Mouse (Mus musculus) cerebral cortex, adult 2 months (tissue): ENCODE measurements around the gene Trp63.

ENCODE experiments used
- WGBS: fragments of 180-500 bp; shearing (Covaris S2); methylation state at CpG from one replicate; pipeline ENCODE4 v1.1.7; 2018; 5-methylcytosine and 5-hydroxymethylcytosine counted together

The Trp63 gene

DNA sequence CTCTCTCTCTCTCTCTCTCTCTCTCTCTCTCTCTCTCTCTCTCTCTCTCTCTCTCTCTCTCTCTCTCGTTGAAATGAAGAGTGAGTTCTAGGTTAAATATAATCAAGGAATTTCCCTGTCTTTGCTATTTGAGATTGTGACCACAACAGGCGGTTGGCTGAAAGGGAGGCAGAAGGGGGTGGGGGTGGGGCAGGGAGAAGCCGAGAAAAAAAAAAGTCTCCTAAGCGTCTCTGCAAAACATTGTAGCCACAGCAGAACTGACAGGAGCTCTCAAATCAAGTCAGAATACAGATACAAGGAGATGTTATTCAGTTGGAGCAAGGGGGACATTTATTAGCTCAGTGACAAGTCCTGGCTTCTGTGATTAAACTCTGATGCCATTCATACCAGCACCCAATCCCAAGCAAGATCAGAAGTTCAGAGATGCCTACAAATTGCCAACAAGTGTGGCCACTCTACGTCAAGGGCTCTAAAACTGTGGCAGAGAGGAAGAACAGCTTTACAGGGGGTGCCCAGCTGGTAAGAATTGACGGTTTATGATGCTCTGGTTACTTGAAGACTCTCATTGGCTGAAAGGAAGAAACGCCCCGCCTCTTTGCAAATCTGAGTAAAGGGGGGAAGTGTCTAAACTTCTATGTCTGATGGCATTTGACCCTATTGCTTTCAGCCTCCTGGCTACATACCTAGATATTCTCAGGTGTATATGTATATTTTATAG is at the start of gene Trp63:
TSS of gene Trp63 (plus strand) at position 233 of the 718 bp plus-strand sequence.
- WGBS, result 50% methylated on average over 8 of the region's 8 CpGs

DNA sequence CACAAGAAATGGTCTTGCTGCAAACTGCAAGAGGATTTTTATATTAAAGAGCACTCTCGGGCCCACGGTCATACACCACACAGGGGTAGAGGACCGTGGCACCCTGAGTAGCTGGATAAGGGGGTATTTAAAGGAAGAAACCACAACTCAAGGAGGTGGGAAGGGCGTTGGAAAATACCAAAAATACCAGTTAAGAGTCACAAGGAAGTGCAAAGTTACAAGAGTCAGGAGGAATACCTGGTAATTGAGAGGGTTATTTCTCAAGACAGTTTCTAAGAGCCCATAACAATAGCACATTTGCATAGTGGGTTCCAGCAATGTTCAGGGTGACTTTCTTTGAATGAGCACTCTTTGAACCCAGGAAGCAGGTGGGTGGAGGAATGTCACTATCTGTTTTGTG is 38.8 kb upstream of the Trp63 start:
- WGBS, result 78% methylated on average over 4 of the region's 4 CpGs

DNA sequence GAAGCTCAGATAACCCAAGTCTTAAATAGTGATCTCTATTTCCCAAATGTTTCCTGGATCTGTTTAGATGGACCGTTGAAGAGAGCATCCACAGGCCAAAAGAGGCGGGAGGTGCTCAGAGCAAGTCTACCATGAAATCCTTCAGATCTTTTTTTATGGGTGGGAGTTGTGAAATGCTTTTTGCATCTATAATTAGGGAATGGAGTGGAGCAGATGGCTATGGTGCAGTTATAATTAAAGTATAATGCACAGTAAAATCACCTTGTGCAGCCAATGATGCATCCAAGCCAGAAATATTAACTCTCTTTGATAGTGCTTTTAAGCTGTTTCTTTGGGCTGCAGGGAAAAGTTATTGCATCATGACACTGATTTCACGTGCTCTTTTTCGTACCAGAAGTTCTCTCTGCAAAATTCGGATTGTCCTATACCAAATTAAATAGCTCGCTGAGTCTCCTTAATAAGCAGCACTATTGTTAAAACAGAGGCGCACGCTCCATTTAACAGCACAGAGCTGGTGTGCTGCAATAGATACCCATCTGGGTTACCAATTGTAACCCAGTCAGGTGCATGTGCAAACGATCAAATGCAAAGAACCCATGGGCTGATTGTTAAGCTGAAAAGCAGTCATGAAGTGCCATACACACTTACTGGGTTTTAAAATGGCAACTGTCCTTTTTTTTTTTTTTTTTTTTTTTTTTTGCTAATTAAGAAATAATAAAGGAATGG is 22.9 kb upstream of the Trp63 start:
- WGBS, result 45% methylated on average over 9 of the region's 9 CpGs

DNA sequence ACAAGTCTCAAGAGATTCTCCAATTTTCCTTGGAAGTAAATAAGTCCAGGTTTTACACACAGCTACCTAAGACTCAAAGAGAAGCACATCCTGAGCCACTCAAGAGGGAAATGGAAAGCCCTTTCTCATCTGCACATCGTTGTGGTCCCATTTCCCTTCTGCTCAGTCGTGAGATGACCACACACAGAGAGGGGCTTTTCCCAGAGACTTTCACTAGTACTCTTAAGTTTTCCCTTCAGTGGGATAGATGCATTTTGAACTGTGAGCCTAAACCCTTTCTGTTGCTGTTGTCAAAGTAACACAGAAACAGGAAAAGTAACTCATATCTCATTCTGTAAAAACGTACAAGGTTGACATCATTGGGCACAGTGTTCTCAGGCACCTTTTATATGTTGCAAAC is 20.4 kb upstream of the Trp63 start:
- 80% methylated on average over 3 of the region's 3 CpGs for WGBS

DNA sequence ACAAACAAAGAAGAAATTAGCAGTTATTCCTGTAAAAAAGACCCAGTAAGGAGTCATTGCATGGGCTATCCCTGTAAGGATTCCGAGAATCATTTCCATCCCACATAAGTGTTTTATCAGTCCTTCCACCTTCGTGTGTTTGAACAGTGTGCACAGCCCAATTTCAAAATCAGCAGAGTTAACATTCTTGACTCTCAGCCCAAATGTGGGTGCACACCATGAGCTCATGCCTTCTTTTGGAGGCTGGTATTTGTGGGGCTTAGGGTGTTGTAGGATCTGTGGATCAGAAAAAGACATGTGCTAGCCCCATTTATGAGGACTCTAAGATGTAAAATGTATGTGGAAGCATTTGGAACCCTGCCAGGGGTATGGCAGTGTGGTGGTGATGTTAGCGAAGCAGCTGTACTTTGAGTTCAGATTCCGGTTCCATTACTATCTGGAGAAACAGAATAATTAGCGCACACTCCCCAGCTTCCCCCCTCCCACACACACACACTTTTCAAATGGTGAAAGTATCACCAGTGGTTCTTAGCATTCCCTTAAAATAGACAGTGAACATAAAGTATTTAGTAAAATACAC is 9.6 kb upstream of the Trp63 start:
- 53% methylated on average over 5 of the region's 5 CpGs for WGBS

DNA sequence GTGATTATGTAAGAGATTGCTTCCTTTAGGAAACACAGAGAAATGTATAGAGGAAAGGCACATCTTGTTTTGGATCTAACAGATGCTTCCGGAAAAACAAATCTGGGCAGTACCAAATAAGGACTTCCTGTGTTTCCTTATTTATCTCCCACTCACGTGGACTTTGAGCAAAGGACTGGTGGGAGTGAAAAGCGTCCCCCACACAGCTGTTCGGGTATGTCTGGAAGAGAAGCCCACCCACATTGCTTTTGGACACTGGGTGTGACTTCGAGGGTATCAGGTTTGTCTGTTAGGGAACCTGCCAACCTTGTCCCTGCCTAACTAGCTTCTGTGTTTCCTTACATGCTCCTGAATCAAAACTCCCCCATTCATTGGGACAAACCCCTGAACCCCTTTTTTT is 3.2 kb upstream of the Trp63 start:
- 29% methylated on average over 5 of the region's 5 CpGs for WGBS

DNA sequence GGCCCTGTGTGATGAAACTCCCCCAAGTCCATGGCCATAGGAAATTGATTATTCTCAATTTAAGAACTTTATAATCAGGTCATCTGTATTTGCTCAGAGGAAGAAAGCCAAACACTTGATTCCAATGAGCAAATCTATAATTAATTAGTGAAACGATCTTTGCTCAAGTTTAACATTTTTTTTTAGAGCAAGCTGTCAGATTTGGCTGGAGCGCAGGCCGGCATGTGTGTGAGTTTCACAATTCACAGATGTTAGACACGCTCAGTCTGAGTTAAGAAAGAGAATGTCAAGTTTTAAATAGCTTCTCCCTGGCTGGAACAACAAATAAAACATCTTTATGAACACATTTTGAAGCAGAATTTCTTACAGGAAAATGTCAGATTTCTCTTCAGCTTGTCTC is 1.0 kb upstream of the Trp63 start:
- 47% methylated on average over 4 of the region's 4 CpGs for WGBS

DNA sequence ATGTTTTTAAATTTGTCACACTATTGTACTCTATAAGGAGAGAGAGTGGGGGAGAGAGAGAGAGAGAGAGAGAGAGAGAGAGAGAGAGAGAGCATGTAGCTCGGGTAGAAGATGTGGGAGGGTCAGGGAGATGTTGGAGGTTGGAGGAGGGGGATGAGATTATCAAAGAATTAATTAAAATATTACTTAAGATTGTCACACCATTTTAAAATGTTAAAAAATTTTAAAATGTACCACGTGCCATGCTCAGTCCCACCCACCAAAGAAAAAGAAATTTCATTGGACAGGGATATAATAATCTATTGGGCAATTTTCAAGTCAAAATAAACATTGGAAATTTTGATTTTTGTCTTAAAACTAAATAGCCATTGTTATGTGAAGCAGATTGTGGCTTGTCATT is 1.0 kb downstream of the Trp63 start:
- 76% methylated on average over 2 of the region's 2 CpGs for WGBS

DNA sequence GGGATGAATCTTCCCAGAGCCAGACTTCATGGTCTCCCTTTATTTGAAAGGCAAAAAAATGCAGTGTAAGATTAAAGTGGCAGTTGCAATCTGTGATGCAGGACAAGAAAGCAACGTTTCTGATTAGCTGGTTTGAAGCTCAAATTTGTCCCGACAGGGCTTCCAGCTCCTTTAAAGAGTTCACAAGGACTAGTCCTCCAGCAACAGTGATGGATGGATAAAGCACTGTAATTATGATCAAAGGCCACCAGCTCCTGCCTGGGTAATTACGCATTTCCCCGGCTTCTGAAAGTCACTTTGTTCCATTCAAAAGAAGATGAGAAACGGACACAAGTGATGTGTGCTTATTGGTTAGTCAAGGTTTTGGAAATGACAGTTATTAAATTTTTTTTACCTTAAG is 7.0 kb downstream of the Trp63 start:
- 61% methylated on average over 5 of the region's 5 CpGs for WGBS

DNA sequence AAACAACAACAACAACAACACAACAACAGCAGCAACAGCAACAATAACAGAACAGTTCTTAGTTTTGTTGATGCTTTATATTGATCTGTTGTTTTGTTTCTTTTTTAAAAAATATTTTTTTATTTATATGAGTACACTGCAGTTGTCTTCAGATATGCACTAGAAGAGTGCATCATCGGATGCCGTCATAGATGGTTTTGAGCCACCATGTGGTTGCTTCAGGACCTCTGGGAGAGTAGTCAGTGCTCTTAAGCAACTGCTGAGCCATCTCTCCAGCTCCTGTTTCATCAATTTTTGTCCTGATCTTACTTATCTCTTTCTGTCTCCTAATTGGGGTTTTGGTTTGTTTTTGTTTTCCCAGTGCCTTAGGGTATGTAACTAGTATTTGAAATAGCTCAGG is 17.7 kb downstream of the Trp63 start:
- WGBS, result 92% methylated on average over 2 of the region's 2 CpGs

DNA sequence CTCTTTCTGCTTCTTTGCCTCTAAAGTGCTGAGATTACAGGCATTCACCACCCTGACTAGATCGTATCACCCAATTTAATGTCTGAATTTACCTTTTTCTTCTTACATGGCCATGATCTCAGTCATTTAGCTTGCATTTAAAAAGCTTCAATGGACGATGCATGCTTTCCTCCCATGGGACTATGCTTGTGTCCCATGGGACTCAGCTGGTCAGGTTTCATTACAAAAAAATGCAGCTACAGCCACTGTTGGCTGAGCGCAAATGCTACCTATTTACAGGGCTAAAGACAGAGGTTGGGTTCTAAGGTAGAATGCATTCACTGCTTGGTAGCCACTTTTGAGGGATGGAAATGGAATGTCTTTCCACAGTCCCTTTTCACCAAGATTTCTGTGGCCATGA is 32.2 kb downstream of the Trp63 start:
- WGBS, result 95% methylated on average over 3 of the region's 3 CpGs

DNA sequence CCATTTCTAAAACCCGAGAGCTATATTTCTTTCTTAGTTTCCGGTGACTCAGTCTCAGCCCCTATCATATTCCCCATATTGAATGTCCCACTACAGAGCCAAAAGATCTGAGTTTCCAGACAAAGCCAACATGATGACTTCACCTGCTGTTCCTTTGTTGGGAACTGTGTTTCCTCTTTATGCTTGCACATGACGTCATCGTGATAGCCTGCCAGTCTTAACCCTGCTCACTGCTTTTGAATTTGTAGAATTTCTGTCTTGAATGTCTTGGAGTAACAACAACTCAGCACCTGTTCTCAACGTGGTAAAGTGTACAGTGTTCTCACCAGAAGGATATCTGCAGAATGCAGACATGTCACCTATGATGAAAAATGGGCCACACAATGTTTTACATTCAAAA is 39.6 kb downstream of the Trp63 start:
- WGBS, result 49% methylated on average over 5 of the region's 5 CpGs

DNA sequence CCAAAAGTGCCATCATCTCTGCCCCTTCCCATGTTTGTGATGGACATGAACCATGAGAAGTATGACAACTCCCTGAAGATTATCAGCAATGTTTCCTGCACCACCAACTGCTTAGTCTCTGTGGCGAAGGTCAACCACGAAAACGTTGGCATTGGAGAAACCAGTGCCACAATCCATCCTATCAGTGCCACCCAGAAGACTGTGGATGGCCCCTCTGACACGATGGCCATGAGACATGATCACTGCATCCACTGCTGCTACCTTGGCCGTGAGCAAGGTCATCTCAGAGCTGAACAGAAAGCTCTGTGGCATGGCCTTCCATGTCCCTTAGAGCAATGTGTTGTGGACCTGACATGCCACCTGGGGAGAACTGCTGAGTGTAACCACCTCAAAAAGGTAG is 43.4 kb downstream of the Trp63 start:
- WGBS, result 91% methylated on average over 5 of the region's 5 CpGs

DNA sequence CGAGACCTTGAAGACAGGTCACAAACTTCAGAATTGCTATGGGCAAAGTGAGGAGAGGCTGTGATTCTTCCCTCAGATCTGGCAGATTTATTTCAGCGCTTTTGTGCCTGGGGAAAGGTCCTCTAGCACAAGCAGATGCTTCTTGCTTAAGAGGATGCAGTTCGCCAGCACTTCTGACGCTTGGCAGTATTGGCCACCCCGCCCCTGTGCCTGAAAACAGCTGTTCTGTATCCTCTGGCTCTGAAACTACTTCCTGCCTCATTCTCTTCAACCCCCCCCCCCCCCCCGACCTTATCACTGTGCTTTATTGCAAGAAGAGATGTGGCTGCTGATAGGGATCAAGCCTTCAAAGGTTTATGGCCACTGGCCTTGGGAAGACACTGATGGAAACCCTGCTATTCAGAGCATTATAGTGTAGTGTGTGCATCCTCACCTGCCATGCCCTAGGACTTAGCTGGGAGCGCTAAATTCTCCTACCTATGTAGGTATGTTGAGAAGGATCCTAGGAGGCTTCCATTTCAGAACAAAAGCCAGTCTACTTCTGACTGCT is 44.5 kb downstream of the Trp63 start:
- WGBS, result 73% methylated on average over 7 of the region's 7 CpGs

DNA sequence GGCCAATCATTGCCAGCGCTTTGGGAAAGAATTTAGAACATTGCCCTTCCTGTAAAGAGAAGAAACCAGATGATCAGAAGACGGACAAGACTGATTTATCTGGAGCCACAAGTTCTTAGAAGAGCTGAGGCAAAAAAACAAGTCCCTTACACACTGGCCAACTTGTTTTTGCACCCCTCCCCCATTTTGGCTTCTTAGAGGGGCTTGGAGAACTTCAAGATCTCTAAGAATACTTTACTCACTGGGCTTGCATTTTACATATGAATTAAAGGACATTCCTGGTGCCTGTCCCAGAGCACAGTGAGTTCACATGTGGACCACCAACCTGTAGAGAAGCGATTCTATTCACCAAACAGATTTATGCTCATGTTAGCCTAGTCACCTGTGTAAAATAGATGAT is 53.3 kb downstream of the Trp63 start:
- WGBS, result 69% methylated on average over 3 of the region's 3 CpGs

DNA sequence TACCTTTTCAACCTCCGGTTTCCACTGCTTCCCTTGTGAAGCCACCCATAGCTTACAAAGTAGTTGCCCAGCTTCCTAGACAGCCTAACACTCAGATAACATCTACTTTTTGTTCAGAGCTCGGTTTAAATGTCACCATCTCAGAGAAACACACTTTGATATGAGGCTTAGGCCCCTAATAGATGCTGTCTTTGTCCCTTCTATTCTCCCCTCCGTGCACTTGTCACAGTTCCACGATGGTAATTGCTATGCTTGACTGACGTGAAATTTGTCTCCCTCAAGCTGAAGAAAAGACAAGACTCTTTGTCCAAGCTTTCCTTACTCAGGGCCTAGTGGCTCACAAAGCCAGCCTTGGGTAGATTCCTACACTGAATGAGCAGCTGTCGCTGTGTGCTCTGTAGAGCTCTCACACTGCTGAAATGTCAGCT is 54.1 kb downstream of the Trp63 start:
- 59% methylated on average over 6 of the region's 6 CpGs for WGBS

DNA sequence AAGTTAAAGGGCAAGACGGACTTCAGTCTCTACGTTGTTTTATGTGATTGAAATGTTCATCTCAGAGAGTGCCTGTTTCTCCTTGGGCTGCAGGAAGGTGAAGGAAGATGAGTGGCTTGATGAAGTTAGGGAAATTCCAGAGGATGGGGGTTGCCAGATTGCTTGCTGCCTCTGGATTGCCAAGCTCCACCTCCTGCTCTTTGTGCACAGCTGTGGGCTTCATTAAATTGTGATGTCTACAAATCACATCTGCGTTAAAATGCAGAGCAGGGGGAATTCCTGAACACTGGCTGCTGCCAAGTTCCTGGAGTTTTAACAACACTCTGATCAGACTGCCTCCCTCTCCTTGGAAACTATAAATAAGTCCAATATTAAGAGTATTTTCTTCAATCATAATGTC is 63.2 kb downstream of the Trp63 start:
- WGBS, result 29% methylated on average over 3 of the region's 3 CpGs

DNA sequence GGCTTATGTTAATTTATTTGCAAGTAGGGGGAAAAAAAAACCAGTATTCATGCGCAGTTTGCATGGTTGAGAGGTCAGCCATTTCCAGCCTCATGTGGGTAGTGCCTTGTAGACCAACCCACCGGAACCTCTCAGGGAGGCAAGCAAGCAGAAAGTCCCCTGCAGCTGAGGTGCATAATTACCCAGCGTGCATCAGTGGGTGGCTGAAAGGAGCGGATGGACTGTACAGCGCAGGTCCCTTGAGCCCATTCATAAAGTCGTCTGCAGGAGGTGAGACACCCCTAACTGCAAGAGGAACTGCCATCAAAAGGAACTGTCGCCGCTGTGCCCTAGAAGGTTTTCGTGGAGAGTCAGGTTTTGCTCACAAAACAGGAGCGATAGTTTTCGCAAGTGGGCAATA is 68.3 kb downstream of the Trp63 start:
- 88% methylated on average over 11 of the region's 11 CpGs for WGBS

DNA sequence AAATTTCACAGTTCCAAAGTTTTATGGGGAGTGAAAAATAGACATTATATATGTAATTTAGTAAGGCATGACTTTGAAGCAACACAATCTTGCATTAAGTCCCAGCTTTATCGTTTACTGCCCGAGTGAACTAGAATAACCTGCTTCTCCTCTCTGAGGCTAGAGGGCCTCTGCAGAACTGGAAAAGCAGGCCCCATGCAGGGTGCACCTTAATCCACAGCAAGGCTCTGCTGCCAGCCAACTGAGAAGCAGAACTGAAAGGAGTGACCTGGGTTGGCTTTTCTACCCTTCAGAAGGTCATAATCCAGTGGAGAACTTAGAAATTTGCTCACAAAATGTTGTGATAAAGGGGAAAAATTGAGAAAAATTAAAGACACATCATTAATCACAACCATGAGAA is 74.5 kb downstream of the Trp63 start:
- 85% methylated on average over 2 of the region's 2 CpGs for WGBS

DNA sequence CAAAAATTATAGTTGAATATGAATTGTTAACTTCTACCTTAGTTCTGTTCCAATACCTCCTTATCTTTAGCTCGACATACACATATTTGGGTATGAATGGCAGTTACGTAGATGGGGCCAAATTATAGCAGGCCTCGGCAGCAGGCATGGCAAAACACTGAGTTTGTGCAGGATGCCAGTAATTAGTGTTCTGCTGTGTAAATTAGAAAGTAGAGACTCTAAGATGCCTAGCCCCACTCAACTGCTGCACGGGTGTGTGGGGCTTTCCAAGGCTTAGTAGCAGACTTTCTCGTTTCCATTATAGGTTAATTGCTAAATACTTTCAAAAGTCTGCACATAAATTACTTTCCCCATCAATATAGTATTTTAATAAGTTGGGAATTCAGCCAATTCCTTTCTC is 82.0 kb downstream of the Trp63 start:
- 62% methylated on average over 5 of the region's 5 CpGs for WGBS

DNA sequence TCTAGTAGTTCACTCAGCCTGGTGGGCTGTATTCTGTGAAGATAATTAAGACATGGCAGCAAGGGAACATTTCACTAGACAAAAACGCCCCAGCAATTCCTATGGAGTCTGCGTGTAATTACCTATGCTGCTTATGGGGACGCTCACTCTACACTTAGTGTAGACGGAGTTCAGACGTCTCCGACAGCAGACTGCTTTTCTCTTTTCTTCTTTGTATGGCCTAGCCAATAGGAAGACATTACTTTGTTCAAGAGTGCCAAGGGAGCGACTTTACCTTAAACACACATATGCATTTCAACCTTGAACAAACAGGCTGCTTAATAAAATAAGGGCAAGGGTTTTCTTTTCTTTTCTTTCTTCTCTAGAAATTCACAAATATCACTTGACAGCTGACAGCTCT is 91.0 kb downstream of the Trp63 start:
- WGBS, result 82% methylated on average over 7 of the region's 7 CpGs

DNA sequence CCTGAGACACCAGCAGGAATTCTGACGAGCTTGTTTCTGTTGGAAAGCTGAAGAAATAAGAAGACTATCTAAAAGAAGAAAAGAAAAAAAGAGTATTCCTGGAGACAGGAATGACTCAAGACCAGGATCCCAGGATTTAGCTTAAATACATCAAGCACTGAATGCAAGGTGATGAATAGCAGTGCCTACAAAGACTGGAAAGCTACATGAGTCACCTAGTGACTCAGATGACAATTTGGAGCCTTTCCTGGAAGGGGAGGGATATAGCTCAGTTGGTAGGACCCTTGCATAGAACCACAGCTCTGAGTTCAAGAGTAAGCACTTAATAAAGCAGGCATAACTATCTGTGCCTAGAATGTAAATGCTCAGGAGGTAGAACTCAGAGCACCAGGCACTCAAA is 93.9 kb downstream of the Trp63 start:
- 55% methylated on average over 1 of the region's 1 CpGs for WGBS

DNA sequence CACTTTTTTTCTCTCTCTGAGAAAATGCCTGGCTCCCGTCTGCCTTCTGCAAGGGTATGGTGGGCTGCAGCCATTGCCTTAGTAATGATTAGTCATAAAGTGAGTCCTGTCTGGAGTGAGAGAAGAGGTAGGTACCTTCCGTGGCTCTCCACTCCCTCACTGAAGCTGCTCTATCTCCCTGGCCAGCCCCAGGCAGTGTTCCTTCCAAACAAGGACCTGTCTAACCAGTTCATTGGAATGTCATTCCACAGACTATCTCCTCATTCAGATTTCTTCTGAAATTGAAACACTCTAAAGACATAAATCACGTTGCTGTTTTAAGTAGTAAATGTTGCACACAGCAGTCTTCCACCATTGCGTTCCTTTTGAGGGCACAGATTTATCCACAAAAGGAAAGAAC is 96.4 kb downstream of the Trp63 start:
- 75% methylated on average over 4 of the region's 4 CpGs for WGBS
